Mouse (Mus musculus) stomach, postnatal 0 days (tissue): Measurements from ENCODE around the gene Crls1.

Experiments used
- CTCF ChIP-seq: IDR thresholded peaks from 2 replicates; pipeline ENCODE4 v1.5.1; 2016; ENCODE audit warnings: antibody characterized with exemption, low read depth, mild to moderate bottlenecking, moderate library complexity
- EP300 ChIP-seq: optimal IDR thresholded peaks from 2 replicates; pipeline ENCODE3; 2016; ENCODE audit warnings: antibody characterized with exemption

DNA sequence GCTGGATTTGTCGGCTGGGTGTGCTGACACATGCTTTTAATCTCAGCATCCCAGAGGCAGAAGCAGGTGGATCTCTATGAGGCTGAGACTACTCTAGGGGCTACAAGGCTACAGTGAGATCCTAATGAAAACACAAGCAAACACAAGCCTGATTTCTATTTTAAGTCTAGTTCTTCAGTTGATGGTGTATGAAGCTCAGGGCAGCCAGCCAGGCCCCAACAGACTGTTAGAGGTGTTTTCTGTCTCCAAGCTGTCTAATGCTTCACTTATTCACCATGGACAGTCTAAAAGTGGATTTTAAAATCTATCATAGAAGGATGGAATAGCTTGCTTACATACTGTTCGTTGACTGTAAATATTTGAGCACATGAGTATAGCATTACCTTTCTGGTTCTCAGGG, 15.0 kb downstream of the Crls1 start:
- TF ChIP-seq CTCF, result no peak
- TF ChIP-seq EP300, result no peak
